Mouse (Mus musculus): ENCODE data around the gene Gmcl1.

GRCm38 (mm10) chr6:86678341-86678740, 54.8 kb downstream of the Gmcl1 start:
- TF ChIP-seq CTCF (conservative IDR thresholded peaks at IDR 0.05; ENCODE audit: low read length) (no peak), NANOG (IDR thresholded peaks at IDR 0.05; ENCODE audit: borderline replicate concordance, low read length) (no peak)

Measured in E14TG2a.4 (cell line).